Mouse (Mus musculus): ENCODE data around the gene Aunip.

DNA sequence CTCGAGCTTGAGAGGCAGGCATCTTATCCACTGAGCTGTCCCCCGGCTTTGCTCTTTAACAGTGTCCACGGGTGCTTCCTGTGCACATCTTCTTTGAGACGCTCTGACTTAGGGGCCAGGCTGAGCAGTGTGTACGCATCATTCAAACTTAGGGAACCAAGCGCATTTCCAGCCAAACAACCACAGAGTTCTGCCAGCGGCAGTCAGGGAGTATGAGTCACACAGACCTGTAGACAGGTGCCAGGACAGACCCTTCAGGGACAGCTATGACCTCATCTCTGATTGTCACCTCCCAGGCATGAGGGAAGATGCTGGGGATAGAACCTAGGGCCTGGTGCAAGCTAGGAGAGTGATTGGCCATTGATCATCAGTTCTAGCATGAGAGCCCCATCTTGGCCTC lies 48.4 kb downstream of the Aunip start:
- TF ChIP-seq CTCF (IDR thresholded peaks at IDR 0.05; ENCODE audit: insufficient read depth, low read depth, low read length) (no peak), POLR2A (IDR thresholded peaks at IDR 0.05; ENCODE audit: insufficient read depth, low read depth, low read length) (no peak)
